Mouse (Mus musculus) myocyte (in vitro differentiated cells): ENCODE data around the gene Fgf8. TPM values are rescaled to one million over a fixed set of nuclear protein-coding genes. Genes with fewer than 3 reads are reported as not detected.

Source experiments
- H3K27me3 ChIP-seq: one replicate; pipeline ENCODE4 v1.6.1; 2011; ENCODE audit not compliant: control insufficient read depth, insufficient read depth, insufficient read length
- H3K36me3 ChIP-seq: one replicate; pipeline ENCODE4 v1.6.1; 2011; ENCODE audit not compliant: control insufficient read depth, insufficient read depth
- H3K4me2 ChIP-seq: one replicate; pipeline ENCODE4 v1.6.1; 2011; ENCODE audit warnings: low read depth, control low read depth
- H3K4me3 ChIP-seq: one replicate; pipeline ENCODE4 v1.5.1; 2011; ENCODE audit warnings: mild to moderate bottlenecking, control low read depth, moderate library complexity
- H3K79me2 ChIP-seq: one replicate; pipeline ENCODE4 v1.6.1; 2011; ENCODE audit not compliant: control insufficient read depth, insufficient read depth
- H3ac ChIP-seq: one replicate; pipeline ENCODE4 v1.6.1; 2011; ENCODE audit not compliant: control insufficient read depth, insufficient read length
- CEBPB ChIP-seq: IDR thresholded peaks from 2 replicates; pipeline ENCODE4 v1.6.1; 2011; ENCODE audit warnings: mild to moderate bottlenecking, moderate library complexity; ENCODE audit not compliant: poor library complexity, insufficient read depth, severe bottlenecking
- E2F4 ChIP-seq: IDR thresholded peaks from one replicate; pipeline ENCODE4 v1.6.1; 2011; ENCODE audit warnings: mild to moderate bottlenecking, control low read depth, moderate library complexity; ENCODE audit not compliant: insufficient read depth
- MAX ChIP-seq: IDR thresholded peaks from one replicate; pipeline ENCODE4 v1.6.1; 2011; ENCODE audit warnings: low read depth, mild to moderate bottlenecking, control low read depth
- MYOD1 ChIP-seq, 3 experiments: IDR thresholded peaks; one replicate each; pipeline ENCODE4 v1.6.1; 2011; ENCODE audit warnings: control low read depth in 2 of 3, low read depth in 2 of 3, mild to moderate bottlenecking in 2 of 3, moderate library complexity in 1 of 3; ENCODE audit not compliant: insufficient read length in 2 of 3, control insufficient read depth in 1 of 3
- MYOG ChIP-seq, 3 experiments: IDR thresholded peaks; one replicate each; pipeline ENCODE4 v1.6.1; 2011; ENCODE audit warnings: control low read depth in 2 of 3, low read depth in 2 of 3, mild to moderate bottlenecking in 2 of 3; ENCODE audit not compliant: insufficient read length in 2 of 3, control insufficient read depth in 1 of 3, insufficient read depth in 1 of 3
- POLR2A ChIP-seq: IDR thresholded peaks from one replicate; pipeline ENCODE4 v1.6.1; 2011; ENCODE audit warnings: low read depth, mild to moderate bottlenecking, control low read depth, moderate library complexity; ENCODE audit not compliant: insufficient read length
- POLR2AphosphoS2 ChIP-seq: IDR thresholded peaks from one replicate; pipeline ENCODE4 v1.6.1; 2011; ENCODE audit warnings: low read depth, control low read depth; ENCODE audit not compliant: insufficient read length
- REST ChIP-seq: IDR thresholded peaks from one replicate; pipeline ENCODE4 v1.6.1; 2011; ENCODE audit warnings: mild to moderate bottlenecking, control low read depth, moderate library complexity; ENCODE audit not compliant: insufficient read depth, insufficient read length
- SRF ChIP-seq: IDR thresholded peaks from one replicate; pipeline ENCODE4 v1.6.1; 2011; ENCODE audit warnings: low read depth; ENCODE audit not compliant: control insufficient read depth, insufficient read length
- TCF12 ChIP-seq: IDR thresholded peaks from one replicate; pipeline ENCODE4 v1.6.1; 2011; ENCODE audit warnings: mild to moderate bottlenecking, control low read depth; ENCODE audit not compliant: poor library complexity, insufficient read depth, severe bottlenecking
- TCF3 ChIP-seq: IDR thresholded peaks from one replicate; pipeline ENCODE4 v1.6.1; 2011; ENCODE audit warnings: low read depth, control low read depth; ENCODE audit not compliant: insufficient read length
- USF1 ChIP-seq: IDR thresholded peaks from one replicate; pipeline ENCODE4 v1.6.1; 2011; ENCODE audit warnings: low read depth, mild to moderate bottlenecking, control low read depth, moderate library complexity
- polyA plus RNA-seq: library from polyadenylated mRNA; unstranded; fragments of >200 nt; fragmentation: generic; extraction: Trizol; gene quantifications from one replicate; pipeline ENCODE4 v1.2.1, GENCODE M21; 2012; ENCODE audit warnings: missing spikeins

Fgf8 gene
- polyA plus RNA-seq, 1 experiment = not detected

- Histone ChIP-seq H3K27me3 (peaks cover 22% of the 10 kb centered on the region), H3K79me2 (no peaks in the 10 kb centered on the region), H3ac (no peak overlapping the region), H3K4me2 (no peak overlapping the region), H3K36me3 (no peaks in the 10 kb centered on the region), H3K4me3 (no peak overlapping the region)
- TF ChIP-seq USF1 (no peak), MYOD1 (IDR thresholded peaks at IDR 0.05; ENCODE audit: control insufficient read depth in 1 of 3, insufficient read length in 2 of 3, low read depth in 2 of 3) (no peak), TCF3 (no peak), REST (no peak), MAX (no peak), SRF (no peak), MYOG (IDR thresholded peaks at IDR 0.05; ENCODE audit: control insufficient read depth in 1 of 3, insufficient read depth in 1 of 3, insufficient read length in 2 of 3, low read depth in 2 of 3) (no peak), POLR2A (no peak), TCF12 (no peak), E2F4 (no peak)
Measured at GRCm38 (mm10) chr19:45692211-45692610, 50.5 kb downstream of the Fgf8 start.

- Histone ChIP-seq H3K27me3 (peaks cover 30% of the 10 kb centered on the region), H3K4me3 (no peak overlapping the region), H3K36me3 (no peaks in the 10 kb centered on the region), H3ac (no peak overlapping the region), H3K79me2 (no peaks in the 10 kb centered on the region), H3K4me2 (no peak overlapping the region)
- TF ChIP-seq TCF12 = no peak
- no peak for TF ChIP-seq MYOG (IDR thresholded peaks at IDR 0.05; ENCODE audit: control insufficient read depth in 1 of 3, insufficient read depth in 1 of 3, insufficient read length in 2 of 3, low read depth in 2 of 3)
- no peak for TF ChIP-seq MYOD1 (IDR thresholded peaks at IDR 0.05; ENCODE audit: control insufficient read depth in 1 of 3, insufficient read length in 2 of 3, low read depth in 2 of 3)
Measured at GRCm38 (mm10) chr19:45691001-45691535, 51.6 kb downstream of the Fgf8 start.

GRCm38 (mm10) chr19:45687001-45687400 lies 55.7 kb downstream of the Fgf8 start:
- no peaks in the 10 kb centered on the region for H3K79me2 ChIP-seq
- no peak overlapping the region for H3K4me2 ChIP-seq
- TF ChIP-seq SRF (no peak), USF1 (no peak), REST (no peak), CEBPB (no peak), MYOD1 (IDR thresholded peaks at IDR 0.05; ENCODE audit: control insufficient read depth in 1 of 3, insufficient read length in 2 of 3, low read depth in 2 of 3) (no peak), POLR2A (no peak), MYOG (IDR thresholded peaks at IDR 0.05; ENCODE audit: control insufficient read depth in 1 of 3, insufficient read depth in 1 of 3, insufficient read length in 2 of 3, low read depth in 2 of 3) (no peak), POLR2AphosphoS2 (no peak), TCF3 (no peak), TCF12 (no peak), MAX (no peak), E2F4 (no peak)
- H3ac ChIP-seq = no peak overlapping the region
- H3K36me3 ChIP-seq = no peaks in the 10 kb centered on the region
- H3K27me3 ChIP-seq = peaks cover 36% of the 10 kb centered on the region
- H3K4me3 ChIP-seq = no peak overlapping the region

Other genes starting within 250 kb of the Fgf8 start
- gene Poll, start 182.4 kb downstream of the Fgf8 start, polyA plus RNA-seq = 11.6 TPM
- gene Gm17018, start 182.3 kb downstream of the Fgf8 start, polyA plus RNA-seq = 27.3 TPM
- 37.0 TPM for gene Fbxw4, start 82.6 kb downstream of the Fgf8 start, polyA plus RNA-seq
- gene Npm3, start 6.7 kb upstream of the Fgf8 start, polyA plus RNA-seq = 97.2 TPM
- 27.1 TPM for gene Mgea5, start 40.9 kb upstream of the Fgf8 start, polyA plus RNA-seq
- 0.04 TPM for gene Kcnip2, start 73.1 kb upstream of the Fgf8 start, polyA plus RNA-seq